Mouse (Mus musculus): Measurements from ENCODE around the gene Rcan1. TPM values are rescaled to one million over a fixed set of nuclear protein-coding genes. Genes with fewer than 3 reads are reported as not detected.

Gene Rcan1
- polyA plus RNA-seq, 1 experiment from 2014 or later = 103 TPM

DNA sequence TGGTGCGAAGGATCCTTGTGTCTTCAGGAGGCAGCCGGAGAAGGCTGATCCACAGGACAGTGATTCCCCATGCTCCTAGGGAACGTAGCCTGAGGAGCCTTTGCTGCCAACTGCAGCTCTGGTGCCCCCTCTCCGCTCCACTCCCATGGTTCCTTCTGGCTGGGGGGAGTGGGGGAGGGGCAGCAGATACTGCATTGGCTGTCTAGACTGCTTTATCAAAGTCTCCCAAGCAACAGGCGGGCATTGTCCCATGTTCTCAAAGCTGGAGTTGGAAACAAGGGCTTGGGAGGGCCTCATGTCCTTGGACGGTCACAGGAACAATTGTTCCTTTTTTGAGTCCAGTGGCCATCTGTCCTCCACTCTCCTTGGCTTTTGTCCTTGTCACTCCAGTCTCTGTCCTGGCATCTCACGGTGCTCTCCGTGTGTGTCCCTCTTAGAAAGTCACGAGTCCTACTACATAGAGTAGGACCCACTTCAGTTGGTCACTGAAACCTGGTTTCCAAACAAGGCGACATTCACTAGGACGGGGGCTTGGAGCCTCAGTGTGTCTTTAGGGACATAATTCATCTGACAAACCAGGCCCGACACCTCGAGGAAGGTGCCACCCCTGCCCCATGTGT is 124.3 kb downstream of the Rcan1 start:
- H3K4me2 ChIP-seq = peak overlapping the region; percentile 50
- H3K27ac ChIP-seq (replicated peaks) = peak overlapping the region; percentile 98

DNA sequence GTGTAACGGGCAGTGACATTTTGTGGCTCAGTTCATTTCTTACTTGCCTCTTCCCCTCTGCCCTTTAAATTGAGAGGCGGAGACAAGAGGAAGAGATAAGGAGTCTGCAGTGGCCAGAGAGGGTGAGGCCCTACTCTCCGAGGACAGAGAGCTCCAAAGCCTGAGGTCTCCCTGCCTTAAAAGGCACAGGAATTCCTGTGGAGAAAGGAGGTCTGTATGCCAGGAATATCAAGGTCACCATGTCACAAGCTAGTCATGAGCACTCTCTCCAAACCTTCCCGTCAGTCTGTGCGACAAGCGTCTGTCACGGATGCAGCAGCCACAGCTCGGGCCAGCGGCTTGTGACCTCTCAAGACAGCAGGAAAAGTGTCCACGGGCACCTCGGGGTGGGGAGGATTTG is 125.5 kb downstream of the Rcan1 start:
- Histone ChIP-seq H3K9me3 (no peaks in the 10 kb centered on the region), H3K27me3 (replicated peaks) (no peaks in the 10 kb centered on the region), H3K4me1 (peaks cover 59% of the 10 kb centered on the region), H3K27ac (replicated peaks) (peak overlapping the region; percentile 98), H3K9ac (peak overlapping the region; percentile 58; the same call in 1 of the 2 replicates), H3K4me3 (no peak overlapping the region), H3K4me2 (no peak overlapping the region), H3K36me3 (no peaks in the 10 kb centered on the region)
- peak; percentile 59 for ATAC-seq (ENCODE audit: extremely low read depth, insufficient number of reproducible peaks, low FRiP score, low TSS enrichment)
- WGBS = 13% methylated on average over 11 of the region's 11 CpGs

More for the DNA sequence above, 124.3 kb downstream of the Rcan1 start:
- Histone ChIP-seq H3K4me1 (peaks cover 52% of the 10 kb centered on the region), H3K9ac (peak overlapping the region; percentile 71), H3K36me3 (no peaks in the 10 kb centered on the region), H3K27me3 (replicated peaks) (no peaks in the 10 kb centered on the region), H3K9me3 (no peaks in the 10 kb centered on the region), H3K4me3 (0 out of 2 replicates have a peak overlapping the region, but pooled peaks have one; percentile 14)
- ATAC-seq (ENCODE audit: extremely low read depth, insufficient number of reproducible peaks, low FRiP score, low TSS enrichment) = peak; percentile 55; the same call in 1 of the 2 replicates
- whole genome bisulfite sequencing = 38% methylated on average over 13 of the region's 13 CpGs

Other genes with a start within 250 kb of the Rcan1 start
- 1.2 and 1.3 TPM in 2 replicates for gene Kcne2, start 178.5 kb downstream of the Rcan1 start, polyA plus RNA-seq (2015; fragmentation: Nextera tagmentation; extraction: Ambion mirVana)
- 101 and 111 TPM in 2 replicates for gene Smim11, start 169.6 kb downstream of the Rcan1 start, polyA plus RNA-seq (2015; fragmentation: Nextera tagmentation; extraction: Ambion mirVana)
- gene Fam243, start 149.4 kb downstream of the Rcan1 start, polyA plus RNA-seq (2015; fragmentation: Nextera tagmentation; extraction: Ambion mirVana) = not detected in 2 replicates
- 105 and 125 TPM in 2 replicates for gene Kcne1, start 111.4 kb downstream of the Rcan1 start, polyA plus RNA-seq (2015; fragmentation: Nextera tagmentation; extraction: Ambion mirVana)
- gene Clic6, start 14.9 kb upstream of the Rcan1 start, polyA plus RNA-seq (2015; fragmentation: Nextera tagmentation; extraction: Ambion mirVana) = 1.4 and 1.5 TPM in 2 replicates

All from heart, embryonic 13.5 days (tissue).